Mouse (Mus musculus): ENCODE data around the gene Iffo1.

GRCm38 (mm10) chr6:125193390-125193789 is 48.3 kb downstream of the Iffo1 start:
- TF ChIP-seq POLR2A (IDR thresholded peaks at IDR 0.05; ENCODE audit: insufficient read depth, low read depth, low read length): no peak
- no peak for TF ChIP-seq EP300 (IDR thresholded peaks at IDR 0.05; ENCODE audit: insufficient read depth, low read depth, low read length)

Measured in heart, adult 2 months (tissue).